Mouse (Mus musculus): ENCODE measurements around the gene Brd2. TPM values are rescaled to one million over a fixed set of nuclear protein-coding genes. Genes with fewer than 3 reads are reported as not detected.
A peak's percentile ranks its signal among the peaks of the same experiment; 100 is the strongest.

Brd2 gene
- polyA plus RNA-seq, 1 experiment from 2014 or later, result 74.9 TPM

- 0 out of 2 replicates have a peak, but pooled peaks have one; percentile 11 for ATAC-seq (ENCODE audit: insufficient number of reproducible peaks, insufficient read depth, low FRiP score, low read depth)
- H3K27ac ChIP-seq (replicated peaks in 1 of 2; ENCODE audit: control insufficient read depth in 1 of 2, insufficient read depth in 1 of 2, low read depth in 2 of 2, low read length in 2 of 2), result no peak overlapping the region
- H3K27me3 ChIP-seq (ENCODE audit: control insufficient read depth, insufficient read depth, low read length), result no peaks in the 10 kb centered on the region
- no peak overlapping the region for H3K4me3 ChIP-seq (ENCODE audit: control insufficient read depth in 1 of 2, insufficient read depth in 1 of 2, low read depth in 1 of 2, low read length in 2 of 2)
- 26% methylated on average over 5 of the region's 5 CpGs for WGBS
- peaks cover 5 to 6% of the 10 kb centered on the region in 2 experiments; a peak in 1 of 4 replicates for H3K4me1 ChIP-seq (ENCODE audit: control insufficient read depth in 2 of 2, insufficient read depth in 2 of 2, low read length in 2 of 2)
- no peaks in the 10 kb centered on the region for H3K9me3 ChIP-seq (ENCODE audit: control insufficient read depth, low read length)
- no peaks in the 10 kb centered on the region for H3K36me3 ChIP-seq (ENCODE audit: control insufficient read depth, insufficient read depth, low read length)
- no peak overlapping the region for H3K4me2 ChIP-seq (ENCODE audit: low read length)
- no peak overlapping the region for H3K9ac ChIP-seq (ENCODE audit: low read length)
Observed at GRCm38 (mm10) chr17:34101185-34101584, 21.2 kb downstream of the Brd2 start.

GRCm38 (mm10) chr17:34099531-34099930 is 22.9 kb downstream of the Brd2 start:
- H3K4me1 ChIP-seq (ENCODE audit: control insufficient read depth in 2 of 2, insufficient read depth in 2 of 2, low read length in 2 of 2), result peaks cover 5 to 6% of the 10 kb centered on the region in 2 experiments; a peak in 1 of 4 replicates
- no peak overlapping the region for H3K4me2 ChIP-seq (ENCODE audit: low read length)
- H3K4me3 ChIP-seq (ENCODE audit: control insufficient read depth in 1 of 2, insufficient read depth in 1 of 2, low read depth in 1 of 2, low read length in 2 of 2), result no peak overlapping the region
- no peak overlapping the region for H3K9ac ChIP-seq (ENCODE audit: low read length)
- 58% methylated on average over 5 of the region's 5 CpGs for WGBS
- H3K9me3 ChIP-seq (ENCODE audit: control insufficient read depth, low read length), result no peaks in the 10 kb centered on the region
- no peaks in the 10 kb centered on the region for H3K27me3 ChIP-seq (ENCODE audit: control insufficient read depth, insufficient read depth, low read length)
- no peak for ATAC-seq (ENCODE audit: insufficient number of reproducible peaks, insufficient read depth, low FRiP score, low read depth)
- H3K27ac ChIP-seq (replicated peaks in 1 of 2; ENCODE audit: control insufficient read depth in 1 of 2, insufficient read depth in 1 of 2, low read depth in 2 of 2, low read length in 2 of 2), result no peak overlapping the region
- H3K36me3 ChIP-seq (ENCODE audit: control insufficient read depth, insufficient read depth, low read length), result no peaks in the 10 kb centered on the region

- H3K27ac ChIP-seq (replicated peaks in 1 of 2; ENCODE audit: control insufficient read depth in 1 of 2, insufficient read depth in 1 of 2, low read depth in 2 of 2, low read length in 2 of 2), result 0 out of 4 replicates have a peak overlapping the region, but pooled peaks of 1 of the 2 experiments have one; percentile 14
- no peaks in the 10 kb centered on the region for H3K36me3 ChIP-seq (ENCODE audit: control insufficient read depth, insufficient read depth, low read length)
- no peak overlapping the region for H3K9ac ChIP-seq (ENCODE audit: low read length)
- no peak for ATAC-seq (ENCODE audit: insufficient number of reproducible peaks, insufficient read depth, low FRiP score, low read depth)
- peaks cover 5 to 6% of the 10 kb centered on the region in 2 experiments; a peak in 2 of 4 replicates for H3K4me1 ChIP-seq (ENCODE audit: control insufficient read depth in 2 of 2, insufficient read depth in 2 of 2, low read length in 2 of 2)
- WGBS, result 36% methylated on average over 10 of the region's 10 CpGs
- H3K27me3 ChIP-seq (ENCODE audit: control insufficient read depth, insufficient read depth, low read length), result no peaks in the 10 kb centered on the region
- H3K4me2 ChIP-seq (ENCODE audit: low read length), result no peak overlapping the region
- no peaks in the 10 kb centered on the region for H3K9me3 ChIP-seq (ENCODE audit: control insufficient read depth, low read length)
- H3K4me3 ChIP-seq (ENCODE audit: control insufficient read depth in 1 of 2, insufficient read depth in 1 of 2, low read depth in 1 of 2, low read length in 2 of 2), result no peak overlapping the region
Observed at GRCm38 (mm10) chr17:34098709-34099479, 23.5 kb downstream of the Brd2 start.

- Histone ChIP-seq H3K27ac (replicated peaks in 1 of 2; ENCODE audit: control insufficient read depth in 1 of 2, insufficient read depth in 1 of 2, low read depth in 2 of 2, low read length in 2 of 2) (no peak overlapping the region), H3K9me3 (ENCODE audit: control insufficient read depth, low read length) (no peaks in the 10 kb centered on the region), H3K36me3 (ENCODE audit: control insufficient read depth, insufficient read depth, low read length) (no peaks in the 10 kb centered on the region), H3K4me3 (ENCODE audit: control insufficient read depth in 1 of 2, insufficient read depth in 1 of 2, low read depth in 1 of 2, low read length in 2 of 2) (no peak overlapping the region), H3K27me3 (ENCODE audit: control insufficient read depth, insufficient read depth, low read length) (no peaks in the 10 kb centered on the region), H3K9ac (ENCODE audit: low read length) (no peak overlapping the region), H3K4me2 (ENCODE audit: low read length) (no peak overlapping the region), H3K4me1 (ENCODE audit: control insufficient read depth in 2 of 2, insufficient read depth in 2 of 2, low read length in 2 of 2) (peaks cover 6 to 13% of the 10 kb centered on the region in 2 experiments; a peak in 2 of 4 replicates)
- no peak for ATAC-seq (ENCODE audit: insufficient number of reproducible peaks, insufficient read depth, low FRiP score, low read depth)
- 68% methylated on average over 5 of the region's 5 CpGs for WGBS
Observed at GRCm38 (mm10) chr17:34097272-34097671, 25.2 kb downstream of the Brd2 start.

GRCm38 (mm10) chr17:34096497-34097010 is 25.9 kb downstream of the Brd2 start:
- no peak overlapping the region for H3K27ac ChIP-seq (replicated peaks in 1 of 2; ENCODE audit: control insufficient read depth in 1 of 2, insufficient read depth in 1 of 2, low read depth in 2 of 2, low read length in 2 of 2)
- H3K4me1 ChIP-seq (ENCODE audit: control insufficient read depth in 2 of 2, insufficient read depth in 2 of 2, low read length in 2 of 2), result peaks cover 6 to 15% of the 10 kb centered on the region in 2 experiments; a peak in 2 of 4 replicates
- H3K4me2 ChIP-seq (ENCODE audit: low read length), result no peak overlapping the region
- no peaks in the 10 kb centered on the region for H3K36me3 ChIP-seq (ENCODE audit: control insufficient read depth, insufficient read depth, low read length)
- H3K9ac ChIP-seq (ENCODE audit: low read length), result no peak overlapping the region
- ATAC-seq (ENCODE audit: insufficient number of reproducible peaks, insufficient read depth, low FRiP score, low read depth), result no peak
- WGBS, result 65% methylated on average over 3 of the region's 3 CpGs
- H3K4me3 ChIP-seq (ENCODE audit: control insufficient read depth in 1 of 2, insufficient read depth in 1 of 2, low read depth in 1 of 2, low read length in 2 of 2), result no peak overlapping the region
- no peaks in the 10 kb centered on the region for H3K9me3 ChIP-seq (ENCODE audit: control insufficient read depth, low read length)
- H3K27me3 ChIP-seq (ENCODE audit: control insufficient read depth, insufficient read depth, low read length), result no peaks in the 10 kb centered on the region

GRCm38 (mm10) chr17:34094283-34095035 is 28.0 kb downstream of the Brd2 start:
- 82% methylated on average over 27 of the region's 27 CpGs for WGBS
- no peak for ATAC-seq (ENCODE audit: insufficient number of reproducible peaks, insufficient read depth, low FRiP score, low read depth)
- peaks cover 6 to 15% of the 10 kb centered on the region in 2 experiments; a peak in 2 of 4 replicates for H3K4me1 ChIP-seq (ENCODE audit: control insufficient read depth in 2 of 2, insufficient read depth in 2 of 2, low read length in 2 of 2)
- H3K9ac ChIP-seq (ENCODE audit: low read length), result no peak overlapping the region
- no peak overlapping the region for H3K27ac ChIP-seq (replicated peaks in 1 of 2; ENCODE audit: control insufficient read depth in 1 of 2, insufficient read depth in 1 of 2, low read depth in 2 of 2, low read length in 2 of 2)
- no peaks in the 10 kb centered on the region for H3K36me3 ChIP-seq (ENCODE audit: control insufficient read depth, insufficient read depth, low read length)
- no peak overlapping the region for H3K4me2 ChIP-seq (ENCODE audit: low read length)
- no peaks in the 10 kb centered on the region for H3K27me3 ChIP-seq (ENCODE audit: control insufficient read depth, insufficient read depth, low read length)
- no peak overlapping the region for H3K4me3 ChIP-seq (ENCODE audit: control insufficient read depth in 1 of 2, insufficient read depth in 1 of 2, low read depth in 1 of 2, low read length in 2 of 2)
- no peaks in the 10 kb centered on the region for H3K9me3 ChIP-seq (ENCODE audit: control insufficient read depth, low read length)

- no peak overlapping the region for H3K9ac ChIP-seq (ENCODE audit: low read length)
Observed at GRCm38 (mm10) chr17:34093199-34093874, 29.1 kb downstream of the Brd2 start.

More at GRCm38 (mm10) chr17:34093199-34093874, 29.1 kb downstream of the Brd2 start:
- H3K4me1 ChIP-seq (ENCODE audit: control insufficient read depth in 2 of 2, insufficient read depth in 2 of 2, low read length in 2 of 2), result peaks cover 0 to 11% of the 10 kb centered on the region in 2 experiments; a peak in 2 of 4 replicates
- no peak overlapping the region for H3K4me3 ChIP-seq (ENCODE audit: control insufficient read depth in 1 of 2, insufficient read depth in 1 of 2, low read depth in 1 of 2, low read length in 2 of 2)
- H3K27me3 ChIP-seq (ENCODE audit: control insufficient read depth, insufficient read depth, low read length), result no peaks in the 10 kb centered on the region
- WGBS, result 25% methylated on average over 7 of the region's 7 CpGs
- H3K27ac ChIP-seq (replicated peaks in 1 of 2; ENCODE audit: control insufficient read depth in 1 of 2, insufficient read depth in 1 of 2, low read depth in 2 of 2, low read length in 2 of 2), result no peak overlapping the region
- ATAC-seq (ENCODE audit: insufficient number of reproducible peaks, insufficient read depth, low FRiP score, low read depth), result peak; percentile 52
- no peaks in the 10 kb centered on the region for H3K9me3 ChIP-seq (ENCODE audit: control insufficient read depth, low read length)
- no peaks in the 10 kb centered on the region for H3K36me3 ChIP-seq (ENCODE audit: control insufficient read depth, insufficient read depth, low read length)
- H3K4me2 ChIP-seq (ENCODE audit: low read length), result 0 out of 2 replicates have a peak overlapping the region, but pooled peaks have one; percentile 11
